Mouse (Mus musculus): ENCODE measurements at regions not wholly inside any gene's neighbourhood (a gene's known extent, or its start where the extent isn't known, plus 50 kb on each side); places are given as distances from the start of the nearest gene placed in this dataset.

DNA sequence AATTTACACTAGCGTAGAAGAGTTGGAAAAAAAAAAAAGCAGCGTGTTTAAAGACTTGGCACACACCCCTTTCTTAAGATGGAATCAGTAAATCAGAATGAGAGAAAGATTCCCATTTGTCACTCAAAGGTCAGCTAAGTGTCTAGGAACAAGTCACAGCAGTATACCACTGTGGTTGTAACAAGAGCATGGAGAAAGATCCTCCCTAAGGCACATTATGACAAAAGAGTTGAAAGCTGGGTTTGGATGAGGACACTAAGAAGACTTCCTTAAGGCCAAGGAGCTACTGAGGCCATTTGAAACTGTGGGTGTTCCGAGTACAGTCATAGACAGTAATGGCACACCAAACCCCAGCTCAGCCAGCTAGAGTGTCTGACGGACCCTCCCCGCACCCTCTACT lies 167.2 kb downstream of the Btg1 start:
- no peak for TF ChIP-seq CTCF (IDR thresholded peaks at IDR 0.05; ENCODE audit: insufficient read depth, low read length)
- no peak for TF ChIP-seq POLR2A (IDR thresholded peaks at IDR 0.05; ENCODE audit: borderline replicate concordance, extremely low read depth, low read depth, low read length)

Data from lung, adult 2 months (tissue).